Mouse (Mus musculus) cerebellum, postnatal 4 days (tissue): Measurements from ENCODE around the gene Naa16.

Experiments used
- DNase-seq, 2 experiments: peaks; one replicate each; pipeline ENCODE4 v3.0.0; 2022; ENCODE audit warnings: low spot score in 2 of 2, mixed read lengths in 1 of 2

Gene Naa16

DNA sequence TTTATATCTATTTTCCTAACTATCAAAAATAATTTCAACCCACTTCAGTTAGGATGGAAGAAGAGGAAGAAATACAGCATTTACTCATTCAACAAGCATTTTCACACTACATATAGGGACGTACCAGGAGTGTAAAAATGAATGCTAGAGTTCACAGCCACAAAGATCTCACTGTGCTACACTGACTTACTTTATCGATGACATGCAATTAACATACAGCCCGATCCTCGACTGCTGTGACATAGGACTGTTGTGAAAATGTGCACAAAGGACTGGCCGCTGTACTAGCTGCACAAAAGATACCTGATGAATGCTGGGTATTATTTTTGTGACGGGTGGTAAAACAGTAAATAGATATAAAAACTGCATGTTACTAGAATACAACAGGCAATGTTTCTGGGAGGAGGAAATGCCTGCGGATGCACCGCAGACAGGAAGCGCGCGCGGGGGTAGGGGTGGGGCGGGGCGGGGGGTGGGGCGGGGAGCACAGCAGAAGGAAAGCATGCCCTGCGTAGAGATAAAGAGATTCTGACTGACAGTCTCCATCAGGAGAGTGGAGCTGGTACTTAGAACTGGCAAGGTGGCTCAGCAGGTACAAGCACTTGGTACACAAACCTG lies 59.5 kb downstream of the Naa16 start:
- DNase-seq = no peak

DNA sequence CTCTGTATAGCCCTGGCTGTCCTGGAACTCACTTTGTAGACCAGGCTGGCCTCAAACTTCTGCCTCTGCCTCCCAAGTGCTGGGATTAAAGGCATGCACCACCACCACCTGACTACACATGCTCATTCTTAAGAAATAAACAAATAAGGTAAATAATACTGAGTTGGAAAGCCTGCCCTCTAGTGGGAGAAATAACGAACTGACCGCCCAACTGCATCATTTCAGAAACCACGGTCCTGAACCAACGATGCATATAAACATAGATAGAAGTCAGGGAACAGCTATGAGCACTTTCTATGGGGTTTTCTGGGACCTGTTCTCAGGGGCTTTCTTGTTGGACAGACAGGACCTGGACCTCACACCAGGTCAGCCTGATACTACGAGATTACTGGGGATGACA lies 63.5 kb downstream of the Naa16 start:
- peak in 1 of 2 experiments; percentile 43 for DNase-seq

DNA sequence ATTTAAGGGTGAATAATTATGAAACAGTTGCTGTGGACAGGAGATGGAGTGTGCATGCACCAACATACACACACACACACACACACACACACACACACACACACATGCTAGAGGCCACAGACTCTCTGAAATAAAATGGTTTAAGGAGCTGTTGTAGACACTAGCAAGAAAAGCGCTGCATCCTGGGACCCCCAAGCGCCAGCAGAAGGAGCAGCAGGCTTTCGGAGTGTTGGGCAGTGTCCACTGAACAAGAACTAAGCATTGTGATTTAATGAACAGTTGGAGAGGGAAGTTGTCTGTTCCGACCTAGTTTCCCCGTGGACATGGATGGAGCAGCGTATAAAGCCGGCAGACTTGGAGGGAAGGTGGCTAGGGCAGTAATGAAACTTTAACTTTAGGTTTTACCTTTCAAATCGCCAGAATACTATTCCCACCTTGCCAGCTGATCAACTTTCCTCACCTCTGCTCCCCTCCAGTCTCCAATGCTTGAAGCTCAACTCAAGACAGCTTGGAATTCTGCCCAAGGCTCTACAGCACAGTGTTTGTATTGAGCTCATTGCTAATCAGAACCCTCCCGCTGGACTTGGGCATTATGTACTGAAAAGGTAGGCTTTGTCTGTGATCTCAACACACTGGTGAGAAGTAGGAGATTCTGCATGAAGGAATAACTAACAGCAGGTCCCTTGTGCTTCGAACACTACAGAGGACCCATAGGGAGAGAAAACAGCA lies 66.3 kb downstream of the Naa16 start:
- no peak for DNase-seq

DNA sequence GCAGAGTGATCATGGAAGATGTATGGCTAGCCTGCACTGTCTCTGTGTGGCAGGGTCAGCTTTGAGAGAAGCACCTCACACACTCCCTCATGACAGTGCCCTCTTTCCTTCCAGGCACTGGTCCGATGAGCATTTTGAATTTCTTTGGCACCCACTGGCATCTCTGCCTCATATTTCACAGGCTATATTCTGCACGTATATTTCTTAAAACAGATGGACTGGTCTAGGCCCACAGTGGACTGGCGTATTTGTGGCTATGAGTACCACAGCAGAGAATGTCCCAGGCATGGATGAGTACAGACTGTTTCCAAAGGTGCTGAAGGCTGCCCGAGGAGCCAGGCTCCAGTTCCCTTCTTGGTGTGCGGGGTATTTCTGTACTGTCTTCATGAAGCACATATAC lies 68.7 kb downstream of the Naa16 start:
- no peak for DNase-seq

DNA sequence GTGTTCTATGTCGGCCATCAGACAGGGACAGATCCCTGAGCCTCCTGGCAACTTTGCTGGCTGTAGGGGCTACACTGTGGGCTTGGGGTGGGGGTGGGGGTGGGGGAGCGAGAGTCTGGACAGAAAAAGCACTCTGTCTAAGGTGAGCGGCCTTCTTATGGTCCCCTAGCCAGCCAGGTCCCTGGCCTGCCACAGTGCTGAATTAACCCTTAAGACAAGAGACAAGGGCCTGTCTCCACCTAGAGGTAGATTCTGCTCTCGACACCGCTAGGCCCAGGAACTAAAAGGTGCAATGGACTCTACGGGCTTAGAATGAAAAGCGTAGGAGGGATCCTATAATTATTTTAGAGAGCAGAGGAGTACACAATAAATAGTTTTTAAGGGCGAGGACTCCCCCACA lies 69.4 kb downstream of the Naa16 start:
- DNase-seq = peak in 1 of 2 experiments; percentile 34

DNA sequence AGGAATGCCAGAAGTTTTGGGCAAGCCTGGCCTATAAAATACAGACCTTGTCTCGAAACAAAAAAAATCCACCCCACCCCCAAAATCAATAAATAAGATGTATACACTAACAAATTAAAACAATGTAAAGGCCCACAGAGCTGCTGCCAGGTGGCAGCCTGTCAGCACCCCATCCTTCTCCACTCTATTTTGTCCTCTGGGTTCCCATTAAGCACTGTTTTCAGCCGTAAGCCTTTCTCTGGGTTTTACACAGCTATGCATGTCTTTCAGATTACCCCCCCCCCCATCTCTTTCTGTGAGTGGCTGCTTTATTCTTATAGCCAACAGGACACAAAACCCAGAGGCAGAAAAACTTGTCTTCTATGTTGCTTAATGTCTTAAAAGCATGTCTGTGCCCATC lies 73.0 kb downstream of the Naa16 start:
- DNase-seq = no peak

DNA sequence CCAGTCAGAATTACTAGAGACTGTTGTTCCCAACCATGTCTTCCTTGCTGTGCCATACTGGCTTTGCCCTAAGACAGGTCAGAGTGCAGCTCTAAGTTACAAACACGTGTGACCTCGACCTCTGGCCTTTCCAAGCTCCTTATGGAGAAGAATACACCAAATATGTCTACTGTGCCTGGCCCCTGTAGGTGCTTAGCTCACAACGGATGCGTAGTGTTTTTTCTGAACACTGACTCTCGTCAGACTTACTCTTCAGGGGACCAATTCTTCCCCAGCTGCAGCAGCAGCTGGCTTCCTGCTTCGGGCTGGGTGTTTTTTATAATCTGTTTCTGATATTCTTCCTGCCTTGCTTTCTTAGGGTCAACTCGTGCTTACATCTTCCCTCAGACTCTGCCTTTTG lies 74.7 kb downstream of the Naa16 start:
- no peak for DNase-seq

DNA sequence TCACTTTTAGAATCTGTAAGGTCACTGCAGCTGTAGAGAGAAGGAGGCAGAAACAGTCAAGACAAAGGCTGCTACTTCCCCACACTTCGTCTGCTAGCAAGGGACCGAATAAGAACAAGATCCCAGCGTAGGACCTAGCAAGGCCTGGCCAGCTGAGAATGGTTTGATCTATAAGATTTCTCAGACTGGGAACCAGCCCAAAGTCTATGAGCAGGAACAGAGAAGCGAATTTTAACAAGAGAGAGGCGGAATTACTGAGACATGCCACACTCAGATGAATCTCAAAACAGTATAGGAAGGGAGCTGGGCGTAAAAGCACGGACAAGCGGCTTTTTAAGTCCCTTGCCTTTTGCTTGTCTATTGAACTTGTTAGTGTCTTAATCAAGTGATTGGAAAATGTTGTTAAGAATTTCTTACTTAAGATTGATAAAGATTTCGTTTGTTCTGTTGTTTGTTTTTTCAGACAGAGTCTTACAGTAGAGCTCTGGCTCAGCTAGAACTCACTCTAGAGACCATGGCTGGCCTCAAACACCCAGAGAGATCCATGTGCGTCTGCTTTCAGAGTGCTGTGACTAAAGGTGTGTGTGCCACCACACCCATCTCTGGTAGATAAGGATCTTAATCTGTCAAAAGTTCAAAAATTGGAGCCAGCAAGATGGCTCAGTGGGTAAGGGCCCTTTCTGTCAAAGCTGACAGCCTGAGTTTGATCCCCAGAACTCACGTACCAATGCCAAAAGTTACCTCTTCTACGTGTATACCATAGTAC lies 76.2 kb downstream of the Naa16 start:
- no peak for DNase-seq

DNA sequence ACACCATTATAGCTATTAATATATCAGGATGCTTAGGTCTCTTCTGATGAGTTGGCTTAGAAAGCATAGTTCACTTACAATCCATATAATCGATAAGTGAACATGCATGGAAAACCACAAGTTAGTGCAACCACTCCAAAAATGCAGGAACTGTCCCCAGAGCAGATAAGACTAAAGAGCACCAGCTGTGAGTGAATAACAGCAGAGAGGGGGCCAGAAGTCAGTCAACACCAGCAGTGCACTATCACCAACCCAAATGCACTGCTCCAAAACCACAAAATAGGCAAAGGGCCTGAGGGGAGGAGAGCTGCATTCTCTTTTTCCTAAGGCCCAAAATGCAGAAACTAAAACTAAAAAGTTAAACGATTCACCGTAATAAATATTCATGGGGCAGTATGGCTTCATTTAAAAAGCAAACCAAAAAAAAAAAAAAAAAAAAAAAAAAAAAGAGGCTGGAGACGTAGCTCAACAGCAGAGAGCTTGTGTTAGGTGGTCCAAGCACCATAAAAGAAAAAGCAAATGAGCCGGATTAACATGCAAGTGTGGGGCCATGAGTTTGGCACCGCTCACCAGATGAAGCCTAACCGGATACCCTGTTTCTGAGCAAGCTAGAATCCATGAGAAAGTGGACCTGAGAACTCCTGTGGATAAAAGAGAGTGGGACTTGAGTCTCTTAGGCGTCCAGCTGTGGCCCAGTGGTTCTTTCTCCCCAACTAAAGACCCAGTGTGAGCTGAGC lies 77.0 kb downstream of the Naa16 start:
- DNase-seq = no peak

DNA sequence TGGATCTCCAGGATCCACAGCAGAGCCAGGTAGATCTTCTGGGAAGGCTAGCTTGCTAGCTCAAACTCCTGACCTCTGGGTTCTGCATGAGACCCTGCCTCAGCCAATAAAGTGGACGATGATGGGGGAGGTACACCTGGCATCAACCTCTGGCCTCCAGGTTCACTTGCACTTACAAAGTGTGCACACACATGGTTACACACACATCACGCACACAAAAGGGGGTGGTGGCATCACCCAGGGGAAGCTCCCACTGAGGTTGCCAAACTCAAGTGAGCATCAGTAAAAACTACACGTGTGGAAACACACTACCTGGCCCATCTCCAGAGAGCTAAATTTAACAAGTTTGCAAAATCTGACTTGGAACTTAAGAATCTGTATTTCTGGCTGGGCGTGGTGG lies 77.9 kb downstream of the Naa16 start:
- no peak for DNase-seq

DNA sequence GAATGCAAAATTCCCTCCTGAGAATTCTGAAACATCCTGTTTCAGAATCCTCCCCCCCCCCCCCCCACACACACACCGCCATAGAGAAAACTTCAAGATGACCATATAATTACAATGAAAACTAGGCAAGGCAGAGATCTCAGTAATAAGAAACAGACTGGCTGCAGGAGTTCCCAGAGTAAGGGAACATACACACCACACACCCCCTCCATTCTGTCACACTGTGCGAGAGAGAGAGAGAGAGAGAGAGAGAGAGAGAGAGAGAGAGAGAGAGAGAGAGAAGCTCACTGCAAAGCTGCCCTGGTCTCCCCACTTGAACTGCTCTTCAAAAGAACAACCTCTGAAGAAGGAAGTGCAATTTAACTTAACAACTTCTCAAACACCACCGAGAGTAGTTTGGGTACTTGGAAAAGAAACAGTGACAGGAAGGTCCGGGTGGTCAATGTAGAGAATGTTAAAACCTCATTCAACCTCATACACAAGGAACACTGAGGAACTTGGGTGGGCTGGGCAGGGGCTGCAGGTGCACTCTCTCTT lies 78.6 kb downstream of the Naa16 start:
- no peak for DNase-seq

DNA sequence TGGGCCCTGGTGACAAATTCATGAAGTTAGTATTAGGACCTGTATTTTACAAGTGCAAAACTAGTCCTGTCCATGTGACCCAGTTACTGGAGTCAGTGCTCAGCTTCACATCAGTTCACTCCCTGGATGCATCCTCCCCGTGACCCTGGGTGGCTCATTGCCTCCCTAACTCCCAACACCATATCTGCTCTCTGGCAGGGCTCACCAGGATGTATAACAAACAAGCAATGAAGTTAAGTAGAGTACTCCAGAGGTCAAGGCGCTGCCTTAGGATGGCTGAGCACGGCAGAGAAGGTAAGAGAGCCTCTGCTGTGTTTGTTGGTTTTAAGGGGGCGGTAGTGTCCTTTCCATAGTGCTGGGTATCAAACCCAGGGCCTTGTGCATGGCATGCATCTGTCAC lies 81.5 kb downstream of the Naa16 start:
- DNase-seq = no peak

DNA sequence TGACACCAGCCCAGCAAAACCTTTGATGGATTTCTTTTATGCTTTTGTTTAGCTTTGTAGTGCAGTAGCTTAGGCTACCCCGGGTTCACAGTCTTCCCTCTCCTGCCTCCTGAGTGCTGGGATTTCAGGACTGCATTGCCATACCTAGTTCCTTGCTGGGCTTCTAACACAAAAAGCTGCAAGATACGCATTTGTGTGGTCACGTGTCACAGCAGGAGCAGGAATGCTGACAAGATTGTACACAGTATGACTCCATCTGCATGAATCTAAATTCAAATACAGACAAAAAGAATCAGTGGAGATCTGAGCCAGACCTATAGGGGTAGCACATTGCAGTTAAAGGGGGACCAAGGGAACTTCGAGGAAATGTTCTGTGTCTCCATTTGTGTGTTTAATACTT lies 82.2 kb downstream of the Naa16 start:
- no peak for DNase-seq

DNA sequence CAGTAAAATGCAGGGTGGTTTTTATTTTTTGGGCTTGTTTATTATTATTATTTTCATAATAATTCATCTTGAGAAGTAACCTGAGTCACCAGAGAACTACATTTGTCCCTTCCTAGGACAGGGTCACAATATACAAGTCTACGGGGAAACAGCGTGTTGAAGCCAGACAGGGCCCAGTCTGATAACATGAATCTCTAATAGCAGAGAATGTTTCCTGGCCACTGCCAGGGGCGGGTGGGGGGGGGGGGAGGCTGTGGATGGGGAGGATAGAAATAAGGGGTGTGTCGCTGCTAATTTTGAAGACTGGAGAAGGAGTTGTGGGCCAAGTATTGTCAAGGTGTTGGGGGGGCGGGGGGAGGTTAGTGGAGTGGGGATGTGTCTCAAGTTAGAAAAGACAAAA lies 82.7 kb downstream of the Naa16 start:
- DNase-seq = no peak

DNA sequence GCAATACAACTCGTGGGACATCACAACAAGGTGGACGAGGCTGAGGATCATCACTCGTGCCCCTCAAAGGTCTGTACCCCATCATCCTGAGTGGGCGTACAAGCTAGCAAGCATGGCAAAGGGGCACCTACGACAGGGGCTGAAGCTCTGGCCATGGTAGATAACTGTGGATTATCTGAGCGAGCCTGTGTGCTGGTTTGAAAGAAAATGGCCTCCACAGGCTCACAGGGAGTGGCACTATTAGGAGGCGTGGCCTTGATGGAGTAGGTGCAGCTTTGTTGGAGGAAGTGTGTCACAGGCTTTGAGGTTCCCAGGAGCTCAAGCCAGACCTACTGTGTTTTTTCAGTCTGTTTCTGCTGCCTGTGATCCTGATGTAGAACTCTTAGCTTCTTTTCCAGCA lies 83.4 kb downstream of the Naa16 start:
- DNase-seq = no peak

DNA sequence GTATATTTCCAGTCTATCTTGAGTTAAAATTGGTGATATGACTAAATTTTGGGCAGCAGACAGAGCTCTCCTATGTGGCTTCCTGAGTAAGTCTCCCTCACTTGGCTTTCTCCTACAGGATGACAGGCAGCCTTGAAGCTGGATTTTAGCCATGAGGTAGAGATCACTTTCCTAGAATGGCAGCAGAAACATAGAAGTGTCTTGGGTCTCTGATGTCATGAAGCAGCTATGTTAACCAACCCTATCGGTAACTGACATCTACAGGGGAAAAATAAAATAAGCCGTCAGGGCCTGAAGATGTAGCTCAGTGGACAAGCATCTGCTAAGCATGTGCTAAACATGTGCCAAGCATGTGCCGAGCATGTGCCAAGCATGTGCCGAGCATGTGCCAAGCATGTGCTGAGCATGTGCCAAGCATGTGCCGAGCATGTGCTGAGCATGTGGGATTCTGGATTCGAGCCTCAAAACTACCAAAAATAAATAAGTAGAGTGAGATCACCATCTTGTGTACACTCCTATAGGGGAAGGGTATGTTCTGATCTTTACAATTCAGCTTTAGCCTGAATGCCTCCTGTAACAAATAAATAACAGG lies 85.6 kb downstream of the Naa16 start:
- DNase-seq = no peak

DNA sequence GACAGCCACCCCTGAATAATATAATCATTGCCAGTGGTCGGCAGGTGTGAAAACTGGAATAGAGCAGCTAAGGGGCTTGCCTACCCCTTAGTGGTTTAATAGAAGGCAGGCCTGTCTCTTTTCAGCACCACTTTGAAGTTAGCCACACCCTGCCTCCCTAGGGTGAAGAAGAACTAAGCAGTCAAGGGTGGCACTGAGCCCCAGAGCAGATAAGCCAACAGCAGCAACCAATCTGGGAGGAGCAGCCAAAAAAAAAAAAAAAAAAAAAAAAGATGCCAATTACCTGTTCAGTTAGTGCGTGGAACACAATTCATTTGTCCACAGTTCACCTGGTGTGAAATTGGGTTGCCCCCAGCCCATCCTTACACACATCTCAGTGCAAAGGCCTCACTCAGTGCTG lies 87.4 kb downstream of the Naa16 start:
- no peak for DNase-seq

DNA sequence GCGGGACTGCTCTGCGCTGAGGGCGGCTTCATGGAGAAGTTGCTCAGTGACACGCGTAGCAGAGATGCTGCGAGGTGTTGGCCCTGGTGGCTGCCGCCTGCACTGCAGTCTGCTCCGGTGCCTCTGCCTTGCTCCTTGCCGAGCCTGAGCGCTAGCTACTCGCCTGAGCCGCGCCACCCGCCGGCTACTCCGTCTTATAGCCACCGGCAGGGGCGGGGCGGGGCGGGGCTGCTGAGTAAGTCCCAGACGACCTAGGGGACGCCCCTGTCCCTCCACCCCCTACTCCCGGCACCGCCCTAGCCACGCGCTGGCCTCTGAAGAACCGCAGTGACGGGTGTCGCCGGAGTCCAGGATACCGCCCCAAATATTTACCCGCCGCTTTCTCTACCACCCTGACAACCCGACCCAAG lies 89.1 kb downstream of the Naa16 start, which contains the start of gene Rgcc:
Gene Rgcc (minus strand): TSS at position 180 of the 410 bp plus-strand sequence.
- peak; percentile 85 to 95 for DNase-seq

DNA sequence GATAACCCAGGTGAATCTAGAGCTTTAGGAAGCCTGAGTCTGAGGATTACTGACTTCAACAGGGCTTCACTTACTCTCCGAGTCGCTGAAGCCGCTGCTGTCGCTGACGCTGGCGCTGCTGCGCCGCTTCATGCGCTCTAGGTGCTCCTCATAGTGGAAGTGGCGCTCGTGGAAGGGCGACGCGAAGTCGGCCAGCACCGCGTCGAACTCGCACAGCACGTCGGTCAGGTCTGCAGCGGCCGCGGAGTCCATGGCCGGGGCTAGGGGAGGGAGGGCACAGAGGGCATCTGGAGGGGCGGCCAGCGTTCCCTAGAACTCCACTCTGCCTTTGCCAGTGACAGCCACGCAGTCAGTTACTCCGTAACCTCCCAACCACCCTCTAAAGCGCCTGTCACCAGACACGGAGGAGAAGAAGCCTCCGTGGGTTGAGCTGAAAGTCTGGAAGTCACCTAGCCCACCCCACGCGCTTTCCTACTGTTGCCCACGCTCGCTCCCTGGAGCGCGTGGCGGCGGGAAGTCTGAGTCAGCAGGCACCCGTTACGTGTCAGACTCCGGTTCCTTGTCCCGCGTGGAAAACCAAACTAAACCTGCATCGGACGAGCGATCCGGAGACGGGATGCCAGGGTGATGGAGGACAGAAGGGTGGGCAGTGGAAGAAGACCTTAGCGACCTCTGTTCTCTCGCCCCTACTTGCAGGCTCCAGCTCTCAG lies 89.8 kb downstream of the Naa16 start:
- DNase-seq = peak in 1 of 2 experiments; percentile 26

DNA sequence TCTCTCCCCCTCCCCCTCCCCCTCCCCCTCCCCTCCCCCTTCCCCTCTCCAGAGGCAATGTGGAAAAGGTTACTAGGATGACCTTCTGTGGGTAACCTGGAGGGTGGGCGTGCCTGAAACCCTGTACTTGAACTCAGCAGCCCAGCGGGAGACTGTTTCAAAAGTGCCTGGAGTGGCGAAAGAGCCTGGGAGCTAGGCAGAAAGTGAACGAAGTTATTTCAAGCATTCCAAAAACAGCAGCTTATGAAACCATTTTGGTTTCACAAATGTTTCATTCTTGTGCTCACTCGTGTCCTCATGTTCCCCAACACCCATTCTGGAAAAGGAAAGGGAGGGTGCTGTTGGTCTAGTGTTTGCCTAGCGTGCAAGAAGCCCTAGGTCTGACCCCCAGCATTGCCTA lies 90.8 kb downstream of the Naa16 start:
- DNase-seq = no peak

DNA sequence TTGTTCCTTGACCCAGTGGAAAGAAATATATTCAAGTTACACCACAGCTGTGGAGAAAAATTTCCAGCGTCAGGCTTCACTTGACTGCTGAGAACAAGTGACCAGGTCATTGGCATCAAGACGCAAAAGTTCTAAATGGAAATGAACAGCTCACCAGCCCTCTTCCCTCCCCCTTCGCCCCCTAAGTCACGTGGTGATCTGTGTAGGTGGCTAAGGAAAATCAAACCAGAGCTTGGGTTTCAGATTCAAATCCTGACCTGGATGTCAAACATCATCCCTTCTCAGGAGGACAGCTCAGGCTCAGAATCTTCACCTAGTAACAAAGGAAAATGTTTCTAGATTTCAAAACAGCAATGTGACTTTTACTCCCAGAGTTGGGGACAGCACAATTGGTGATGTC lies 91.3 kb downstream of the Naa16 start:
- no peak for DNase-seq
